Mouse (Mus musculus) hindbrain, embryonic 10.5 days (tissue): ENCODE data around the gene Rps25. TPM values are rescaled to one million over a fixed set of nuclear protein-coding genes. Genes with fewer than 3 reads are reported as not detected.
"Not testable (repeated sequence)": the region's sequence is repeated elsewhere in the genome, so short reads cannot be mapped to it uniquely, and the experiment has no call there.

Experiments used
- DNase-seq: peaks from one replicate; pipeline ENCODE4 v3.0.0-alpha.2; 2017; ENCODE audit warnings: low spot score
- H3K27ac ChIP-seq: fragments of 300-500 bp; sonication (generic); 2 replicates; pipeline ENCODE4 v1.5.1; 2016; ENCODE audit warnings: mild to moderate bottlenecking, moderate library complexity
- H3K27me3 ChIP-seq: fragments of 300-500 bp; sonication (generic); 2 replicates; pipeline ENCODE4 v1.6.1; 2016; ENCODE audit warnings: mild to moderate bottlenecking; ENCODE audit not compliant: poor library complexity, insufficient read depth, severe bottlenecking
- H3K36me3 ChIP-seq: fragments of 300-500 bp; sonication (generic); 2 replicates; pipeline ENCODE4 v1.6.1; 2016; ENCODE audit warnings: mild to moderate bottlenecking, moderate library complexity
- H3K4me1 ChIP-seq: fragments of 300-500 bp; sonication (generic); replicated peaks from 2 replicates; pipeline ENCODE4 v1.6.1; 2016; ENCODE audit warnings: mild to moderate bottlenecking
- H3K4me3 ChIP-seq: fragments of 300-500 bp; sonication (generic); 2 replicates; pipeline ENCODE4 v1.5.1; 2016; ENCODE audit warnings: mild to moderate bottlenecking, moderate library complexity
- H3K9me3 ChIP-seq: fragments of 300-500 bp; sonication (generic); 2 replicates; pipeline ENCODE4 v1.6.1; 2016; ENCODE audit warnings: mild to moderate bottlenecking, moderate library complexity
- WGBS: fragments of 180-500 bp; shearing (Covaris S2); methylation state at CpG from one replicate; pipeline ENCODE4 v1.1.7; 2016; 5-methylcytosine and 5-hydroxymethylcytosine counted together
- polyA plus RNA-seq: library from polyadenylated mRNA; unstranded; fragments of >200 nt; fragmentation: Nextera tagmentation; extraction: Ambion mirVana; gene quantifications from 2 replicates; pipeline ENCODE4 v1.2.1, GENCODE M21; 2016

Gene Rps25
- 1,836 and 2,161 TPM in 2 replicates for polyA plus RNA-seq

DNA sequence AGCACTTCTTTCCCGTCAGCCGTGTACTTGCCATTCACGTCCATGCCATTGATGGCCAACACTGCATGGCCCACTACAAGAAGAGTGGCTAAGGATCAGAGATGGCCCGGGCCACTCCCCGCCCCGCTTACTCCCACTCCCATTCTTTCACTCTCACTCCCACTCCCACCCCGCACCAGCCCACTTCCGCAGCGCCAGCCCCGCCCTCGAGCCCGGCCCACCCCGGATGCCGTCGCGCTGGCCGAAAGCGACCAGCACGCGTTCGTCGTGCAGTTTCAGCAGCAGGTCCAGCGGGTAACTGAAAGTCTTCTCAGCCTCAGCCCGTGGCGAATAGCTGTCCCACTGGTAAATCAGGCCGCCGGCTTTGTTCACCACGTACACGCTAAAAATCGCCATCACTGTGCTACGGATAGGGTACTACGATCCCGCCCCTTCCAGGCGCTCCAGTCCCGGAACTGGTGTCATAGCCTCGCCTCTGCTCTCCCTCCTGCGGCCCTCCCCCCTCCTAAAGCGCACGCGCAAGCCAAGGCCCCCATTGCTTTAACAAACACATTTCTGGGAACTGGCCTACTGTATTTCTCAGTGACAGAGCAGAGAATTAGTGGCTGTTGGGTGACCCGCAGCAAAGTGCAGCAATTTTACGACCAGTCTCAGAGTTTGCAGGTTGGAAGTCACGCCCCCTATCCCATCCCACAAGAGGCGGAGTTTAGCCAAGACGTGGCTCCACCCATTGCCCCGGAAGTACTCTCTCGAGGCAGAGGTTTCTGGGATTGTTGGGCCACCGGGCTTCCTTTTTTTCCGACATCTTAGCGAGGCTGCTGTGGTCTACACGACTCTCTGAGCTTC is at the start of gene Rps25, which contains the start of gene Trappc4:
Gene Rps25, plus strand, starts transcription at position 234 of the 846 bp plus-strand sequence.
Gene Trappc4, minus strand, starts transcription at position 695 of the 846 bp plus-strand sequence.
- DNase-seq: peak; percentile 96
- Histone ChIP-seq H3K27me3 (no peaks in the 10 kb centered on the region), H3K4me3 (peak within 1 kb of the TSS; percentile 83), H3K4me1 (peaks cover 25% of the 10 kb centered on the region), H3K36me3 (peaks cover 74% of the 10 kb centered on the region), H3K9me3 (no peaks in the 10 kb centered on the region), H3K27ac (peak within 1 kb of the TSS; percentile 94)
- WGBS: under 1% methylated on average over 51 of the region's 51 CpGs

- Histone ChIP-seq H3K36me3 (peaks cover 76% of the 10 kb centered on the region), H3K9me3 (no peaks in the 10 kb centered on the region), H3K27ac (no peak overlapping the region), H3K27me3 (no peaks in the 10 kb centered on the region), H3K4me1 (peaks cover 8% of the 10 kb centered on the region), H3K4me3 (no peak overlapping the region)
- WGBS: 80% methylated on average over 4 of the region's 4 CpGs
- DNase-seq: no peak
Observed at GRCm38 (mm10) chr9:44357207-44357606, 49.7 kb upstream of the Rps25 start.

- Histone ChIP-seq H3K27me3 (no peaks in the 10 kb centered on the region), H3K9me3 (no peaks in the 10 kb centered on the region), H3K4me3 (peak within 1 kb of the TSS; percentile 90), H3K36me3 (peaks cover 34% of the 10 kb centered on the region), H3K27ac (peak within 1 kb of the TSS; percentile 91), H3K4me1 (peaks cover 8% of the 10 kb centered on the region)
- peak; percentile 97 for DNase-seq
- under 1% methylated on average over 44 of the region's 44 CpGs for WGBS
Observed at GRCm38 (mm10) chr9:44361190-44361917, 45.6 kb upstream of the Rps25 start, which contains the start of gene Vps11. TSS of gene Vps11 (minus strand) at chr9:44361670.

DNA sequence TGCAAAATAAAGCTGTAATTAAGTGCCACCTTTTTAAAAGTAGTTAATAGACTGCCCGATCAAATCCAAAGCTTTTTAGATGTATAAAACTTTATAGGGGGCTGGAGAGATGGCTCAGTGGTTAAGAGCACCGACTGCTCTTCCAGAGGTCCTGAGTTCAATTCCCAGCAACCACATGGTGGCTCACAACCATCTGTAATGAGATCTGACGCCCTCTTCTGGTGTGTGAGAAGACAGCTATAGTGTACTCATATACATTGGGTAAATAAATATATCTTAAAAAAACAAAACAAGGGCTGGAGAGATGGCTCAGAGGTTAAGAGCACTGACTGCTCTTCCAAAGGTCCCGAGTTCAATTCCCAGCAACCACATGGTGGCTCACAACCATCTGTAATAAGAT is 45.0 kb upstream of the Rps25 start:
- DNase-seq, H3K4me1 ChIP-seq, H3K27me3 ChIP-seq, H3K9me3 ChIP-seq: not testable (repeated sequence)
- Histone ChIP-seq H3K36me3 (peaks cover 29% of the 10 kb centered on the region), H3K27ac (peak overlapping the region; percentile 91), H3K4me3 (peak overlapping the region; percentile 90)
- 39% methylated on average over 4 of the region's 4 CpGs for WGBS

DNA sequence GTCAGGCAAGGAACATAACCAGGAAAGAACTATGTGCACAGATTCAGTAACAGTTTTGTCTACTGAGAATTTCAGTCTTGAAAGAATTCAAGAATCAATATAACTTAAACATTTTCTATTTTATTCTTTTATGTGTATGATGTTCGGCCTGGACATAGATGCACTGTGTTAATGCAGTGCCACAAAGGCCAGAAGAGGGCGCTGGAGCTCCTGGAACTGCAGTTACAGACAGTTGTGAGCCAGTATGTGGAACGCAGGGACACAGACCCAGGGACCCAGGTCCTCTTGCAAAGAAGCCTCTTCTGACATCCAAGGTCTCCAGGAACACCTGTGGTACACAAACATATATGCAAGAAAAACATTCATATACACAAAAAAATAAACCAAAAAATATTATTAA is 42.5 kb upstream of the Rps25 start:
- Histone ChIP-seq H3K27ac (no peak overlapping the region), H3K9me3 (no peaks in the 10 kb centered on the region), H3K36me3 (peaks cover 5% of the 10 kb centered on the region), H3K4me3 (no peak overlapping the region), H3K4me1 (peaks cover 8% of the 10 kb centered on the region), H3K27me3 (no peaks in the 10 kb centered on the region)
- DNase-seq: no peak
- WGBS: 59% methylated on average over 3 of the region's 3 CpGs

DNA sequence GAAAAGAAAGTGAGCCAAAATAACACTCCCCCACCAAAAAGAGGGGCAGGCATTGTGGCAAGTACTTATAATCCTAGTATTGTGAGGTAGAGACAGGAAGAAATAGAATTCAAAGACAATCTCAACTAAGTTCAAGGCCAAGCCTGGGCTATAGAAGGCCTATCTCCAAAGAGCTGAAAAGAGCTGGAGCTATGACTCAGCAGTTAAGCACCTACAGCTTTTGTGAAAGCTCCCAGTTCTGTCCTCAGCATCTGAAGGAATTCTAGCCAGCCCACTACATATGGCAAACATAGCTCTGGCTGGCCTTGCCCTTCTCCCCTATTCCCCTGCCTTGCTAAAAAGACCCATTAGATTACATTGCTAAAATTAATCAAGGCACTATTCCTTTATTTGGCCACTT is 33.6 kb upstream of the Rps25 start:
- Histone ChIP-seq H3K27me3 (no peaks in the 10 kb centered on the region), H3K4me1 (peaks cover 7% of the 10 kb centered on the region)
- DNase-seq: no peak

GRCm38 (mm10) chr9:44376141-44376540 is 30.8 kb upstream of the Rps25 start:
- Histone ChIP-seq H3K27me3 (no peaks in the 10 kb centered on the region), H3K27ac (no peak overlapping the region), H3K9me3 (no peaks in the 10 kb centered on the region), H3K4me3 (no peak overlapping the region), H3K36me3 (peaks cover 8% of the 10 kb centered on the region), H3K4me1 (peaks cover 25% of the 10 kb centered on the region)
- WGBS: 89% methylated on average over 6 of the region's 6 CpGs
- DNase-seq: no peak

More for the DNA sequence above, 33.6 kb upstream of the Rps25 start:
- Histone ChIP-seq H3K36me3 (no peaks in the 10 kb centered on the region), H3K4me3 (no peak overlapping the region), H3K9me3 (no peaks in the 10 kb centered on the region), H3K27ac (no peak overlapping the region)

- not testable (repeated sequence) for H3K9me3 ChIP-seq, H3K27me3 ChIP-seq, H3K4me3 ChIP-seq, DNase-seq, H3K27ac ChIP-seq
- WGBS: 93% methylated on average over 2 of the region's 2 CpGs
- H3K4me1 ChIP-seq: peaks cover 27% of the 10 kb centered on the region
- peaks cover 20% of the 10 kb centered on the region for H3K36me3 ChIP-seq
Observed at GRCm38 (mm10) chr9:44377335-44377734, 29.6 kb upstream of the Rps25 start.

- Histone ChIP-seq H3K27ac (peak overlapping the region; percentile 95), H3K4me3 (peak overlapping the region; percentile 79), H3K4me1 (peaks cover 27% of the 10 kb centered on the region), H3K27me3 (no peaks in the 10 kb centered on the region), H3K36me3 (peaks cover 29% of the 10 kb centered on the region), H3K9me3 (no peaks in the 10 kb centered on the region)
- 90% methylated on average over 5 of the region's 5 CpGs for WGBS
- no peak for DNase-seq
Observed at GRCm38 (mm10) chr9:44378153-44378730, 28.7 kb upstream of the Rps25 start.

DNA sequence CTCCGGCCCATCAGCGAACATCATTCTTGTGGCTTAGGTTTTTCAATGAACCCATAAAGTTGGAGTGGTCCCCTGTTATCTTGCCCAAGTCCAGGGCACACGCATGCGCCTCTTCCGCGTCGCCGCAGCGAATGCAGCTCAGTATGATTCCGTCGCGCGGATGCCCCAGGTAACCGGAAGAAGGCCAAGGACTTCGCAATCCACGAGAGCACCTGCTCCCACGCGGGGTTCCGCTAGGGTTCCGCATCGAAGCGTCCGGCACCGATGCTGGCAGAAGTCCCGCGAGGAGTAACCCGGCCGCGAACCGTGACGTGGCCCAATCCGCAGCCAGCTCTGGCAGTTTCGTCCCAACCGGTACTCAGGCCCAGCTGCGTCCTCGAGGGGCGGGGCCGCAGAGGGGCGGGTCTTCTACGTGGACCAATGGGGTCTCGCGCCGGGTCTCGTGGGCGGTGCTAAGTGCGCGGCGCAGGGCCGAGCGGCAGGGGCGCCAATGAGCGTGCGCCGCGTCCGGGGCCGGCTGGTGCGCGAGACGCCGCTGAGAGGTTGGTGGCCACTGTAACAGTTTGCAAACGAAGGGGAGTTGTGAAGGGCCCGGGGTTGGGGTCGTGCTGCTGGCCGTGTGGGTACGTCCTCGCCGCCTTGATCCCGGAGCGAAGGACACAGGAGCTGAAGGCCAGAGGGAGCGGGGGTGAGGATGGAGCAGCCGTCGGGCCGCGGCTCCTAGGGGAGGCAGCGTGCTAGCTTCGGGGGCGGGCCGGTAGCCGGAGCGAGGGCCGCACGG is 27.7 kb upstream of the Rps25 start, which contains the start of gene Hyou1:
Gene Hyou1, plus strand, starts transcription at position 437 of the 781 bp plus-strand sequence.
- Histone ChIP-seq H3K27ac (peak within 1 kb of the TSS; percentile 95), H3K36me3 (peaks cover 39% of the 10 kb centered on the region), H3K9me3 (no peaks in the 10 kb centered on the region), H3K4me1 (peaks cover 27% of the 10 kb centered on the region), H3K4me3 (peak within 1 kb of the TSS; percentile 79), H3K27me3 (no peaks in the 10 kb centered on the region)
- DNase-seq: peak; percentile 100
- under 1% methylated on average over 83 of the region's 83 CpGs for WGBS

DNA sequence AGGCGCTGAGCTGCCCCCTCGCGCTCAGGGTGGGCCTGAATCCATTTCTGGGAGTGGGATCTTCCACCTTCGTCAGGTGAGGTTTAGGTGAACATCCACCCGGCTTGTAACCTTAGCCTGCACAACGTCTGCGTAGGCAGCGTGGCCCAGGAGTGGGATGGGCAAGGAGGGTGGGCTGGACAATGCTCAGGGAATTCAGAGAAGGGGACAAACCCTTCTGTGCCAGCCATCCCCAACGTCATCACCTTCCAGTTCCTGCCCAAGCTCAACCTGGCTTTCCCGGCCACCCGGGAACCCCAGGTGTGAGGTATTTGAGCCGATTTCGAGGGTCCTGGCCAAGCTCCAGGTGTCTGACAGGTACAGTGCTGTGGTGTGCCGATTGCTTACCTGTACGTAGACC is 27.1 kb upstream of the Rps25 start:
- 10% methylated on average over 15 of the region's 15 CpGs for WGBS
- Histone ChIP-seq H3K36me3 (peaks cover 45% of the 10 kb centered on the region), H3K9me3 (no peaks in the 10 kb centered on the region), H3K4me1 (peaks cover 27% of the 10 kb centered on the region), H3K4me3 (peak overlapping the region; percentile 79), H3K27me3 (no peaks in the 10 kb centered on the region), H3K27ac (peak overlapping the region; percentile 95)
- DNase-seq: no peak

DNA sequence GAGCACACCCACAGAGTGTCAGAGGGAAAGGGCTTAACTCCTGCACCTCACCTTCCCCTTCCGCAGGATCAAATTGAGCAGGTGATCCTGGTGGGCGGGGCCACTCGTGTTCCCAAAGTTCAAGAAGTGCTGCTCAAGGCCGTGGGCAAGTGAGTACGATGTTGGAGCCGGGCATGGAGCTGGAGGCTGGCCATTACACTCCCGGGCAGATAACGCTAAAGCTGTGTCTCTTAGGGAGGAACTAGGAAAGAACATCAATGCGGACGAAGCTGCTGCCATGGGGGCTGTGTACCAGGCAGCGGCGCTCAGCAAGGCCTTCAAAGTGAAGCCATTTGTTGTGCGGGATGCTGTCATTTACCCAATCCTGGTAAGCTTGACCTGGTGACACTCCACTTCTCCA is 22.3 kb upstream of the Rps25 start:
- 92% methylated on average over 13 of the region's 13 CpGs for WGBS
- H3K27me3 ChIP-seq: no peaks in the 10 kb centered on the region
- no peak overlapping the region for H3K4me3 ChIP-seq
- DNase-seq: no peak
- no peaks in the 10 kb centered on the region for H3K9me3 ChIP-seq
- H3K27ac ChIP-seq: no peak overlapping the region
- peaks cover 93% of the 10 kb centered on the region for H3K36me3 ChIP-seq
- peaks cover 16% of the 10 kb centered on the region for H3K4me1 ChIP-seq
